Comparison of ENCODE assay signal across 9 mouse cellular contexts in the genomic region with DNA sequence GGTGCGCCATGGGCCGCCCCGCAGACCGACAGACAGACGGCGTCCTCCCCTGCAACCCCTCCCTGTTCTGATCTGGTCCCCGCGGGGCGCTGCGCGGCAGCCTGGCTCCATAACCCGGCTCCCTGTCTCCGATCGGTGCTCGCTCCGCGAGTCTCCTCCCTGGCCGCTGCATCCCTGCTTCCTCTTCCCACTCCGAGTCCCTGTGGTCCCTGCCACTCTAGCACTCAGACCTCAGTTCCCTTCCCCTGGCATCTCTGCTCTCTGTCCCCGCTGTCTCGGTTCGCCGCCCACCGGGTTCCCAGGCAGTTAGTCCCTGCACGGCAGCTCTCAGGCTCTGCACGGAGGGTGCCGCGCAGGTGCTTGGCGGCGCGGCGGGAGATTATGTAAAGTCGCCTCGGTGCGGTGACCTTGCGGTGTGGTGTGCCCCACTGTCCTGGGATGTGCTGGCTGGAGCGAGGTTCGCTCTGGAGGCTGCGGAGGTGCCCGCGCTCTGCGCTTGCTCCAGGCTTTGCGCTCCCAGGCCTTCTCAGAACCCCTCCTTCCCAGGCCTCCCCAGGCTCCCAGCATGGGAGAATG. TPM values are rescaled to one million over a fixed set of nuclear protein-coding genes. Genes with fewer than 3 reads are reported as not detected.
A peak's percentile ranks its signal among the peaks of the same experiment; 100 is the strongest.
DNase-seq lines count a peak whose midpoint lies in the region; ATAC-seq and TF ChIP-seq lines count a peak whose summit lies in the region.
"Had no signal": no experiment of that assay in that cellular context is flagged by ENCODE, and none has a peak within 500 bp of the region (broad histone marks: within the 10 kb centered on the region; RNA-seq: fewer than 3 reads in every experiment).

No protein-coding gene starts in this region.

- ATAC-seq in midbrain, postnatal 0 days (ENCODE audit: low FRiP score): peak; percentile 83
- no peak for ATAC-seq in CD4-positive, CD25-positive, alpha-beta regulatory T cell, adult 4 months

- H3K9ac ChIP-seq in midbrain, postnatal 0 days (replicated peaks; ENCODE audit: low read length, poor library complexity, severe bottlenecking): peak overlapping the region; percentile 88

- intact Hi-C loops in left cerebral cortex, postnatal 4 days (cut with DNase I): no loop called here

- no peaks in the 10 kb centered on the region for H3K36me3 ChIP-seq in hindbrain, embryonic 10.5 days
- no peaks in the 10 kb centered on the region for H3K36me3 ChIP-seq in midbrain, postnatal 0 days (ENCODE audit: insufficient read depth, low read length)

- peak overlapping the region; percentile 83 for H3K4me3 ChIP-seq in hindbrain, embryonic 10.5 days
- peak overlapping the region; percentile 75 for H3K4me3 ChIP-seq in midbrain, postnatal 0 days (ENCODE audit: low read depth, low read length)
- H3K4me3 ChIP-seq: myocyte had no signal

- WGBS in hindbrain, embryonic 10.5 days: under 1% methylated on average over 43 of the region's 43 CpGs
- 0% methylated on average over 38 of the region's 43 CpGs for WGBS in midbrain, postnatal 0 days

- DNase-seq in 3134 (ENCODE audit: extremely low read depth, insufficient read length, low spot score) (peak; percentile 20), R1 (ENCODE audit: low read depth, low spot score) (peak; percentile 84)
- DNase-seq in embryo, embryonic 10.5 days (ENCODE audit: low spot score): peak; percentile 51
- peak; percentile 67 for DNase-seq in hindbrain, embryonic 10.5 days (ENCODE audit: low spot score)
- peak; percentile 65 for DNase-seq in left cerebral cortex, postnatal 4 days
- DNase-seq in midbrain, postnatal 0 days (ENCODE audit: low spot score): peak; percentile 61
- DNase-seq in testis, postnatal 14 days (ENCODE audit: low spot score): peak; percentile 52

- TF ChIP-seq CTCF in midbrain, postnatal 0 days (IDR thresholded peaks at IDR 0.05): peak; percentile 19; the same call in 1 of the 2 replicates

- peaks cover 7% of the 10 kb centered on the region; the same call in 1 of the 2 replicates for H3K4me1 ChIP-seq in hindbrain, embryonic 10.5 days (replicated peaks)
- 0 out of 2 replicates have a peak, but pooled peaks cover 4% of the 10 kb centered on the region for H3K4me1 ChIP-seq in midbrain, postnatal 0 days (ENCODE audit: insufficient read depth, low read length)

- peak overlapping the region; percentile 84 for H3K27ac ChIP-seq in hindbrain, embryonic 10.5 days
- peak overlapping the region; percentile 86 for H3K27ac ChIP-seq in midbrain, postnatal 0 days (ENCODE audit: low read depth, low read length)

- no peaks in the 10 kb centered on the region for H3K9me3 ChIP-seq in hindbrain, embryonic 10.5 days
- H3K9me3 ChIP-seq in midbrain, postnatal 0 days (ENCODE audit: low read length): no peaks in the 10 kb centered on the region

- H3K4me2 ChIP-seq in midbrain, postnatal 0 days (ENCODE audit: low read depth, low read length, poor library complexity, severe bottlenecking): peak overlapping the region; percentile 72

- peaks cover 64% of the 10 kb centered on the region for H3K27me3 ChIP-seq in hindbrain, embryonic 10.5 days (ENCODE audit: insufficient read depth, poor library complexity, severe bottlenecking)
- H3K27me3 ChIP-seq in midbrain, postnatal 0 days (ENCODE audit: insufficient read depth, low read length): no peaks in the 10 kb centered on the region

RNA-seq across cellular contexts. Expression of a gene that starts 0.8 kb away (rescaled TPM):
- 4.1 and 6.9 TPM in 2 replicates for polyA plus RNA-seq in hindbrain, embryonic 10.5 days (2016; fragmentation: Nextera tagmentation; extraction: Ambion mirVana)
- total RNA-seq in left cerebral cortex, postnatal 4 days (2021): 100 to 1,000 TPM; 148 to 155 TPM
- total RNA-seq in midbrain, postnatal 0 days (2014; rRNA removed): 47.4 and 50.6 TPM in 2 replicates
- 123 and 132 TPM in 2 replicates for polyA plus RNA-seq in midbrain, postnatal 0 days (2015; fragmentation: Nextera tagmentation; extraction: Ambion mirVana)
- not detected for polyA plus RNA-seq in CD4-positive, CD25-positive, alpha-beta regulatory T cell, adult 4 months (2017; shearing (Covaris generic))
- polyA plus RNA-seq: myocyte had no signal

Comparison
In these comparisons a context has a peak if more than half of its experiments do, and no peak if none do; other contexts are left out.
1. DNase-seq: peak in every context shown above with its lines; median percentile 84 in R1; 67 in hindbrain, embryonic 10.5 days; 65 in left cerebral cortex, postnatal 4 days; 61 in midbrain, postnatal 0 days; 52 in testis, postnatal 14 days; 51 in embryo, embryonic 10.5 days; 20 in 3134.
2. RNA of a gene that starts 0.8 kb away (polyA plus RNA-seq): 123 to 132 TPM in midbrain, postnatal 0 days; 4.1 to 6.9 TPM in hindbrain, embryonic 10.5 days and not detected in CD4-positive, CD25-positive, alpha-beta regulatory T cell, adult 4 months; every median in the first group is over 10 times any median in the second.